Mouse (Mus musculus): ENCODE measurements around the gene Nbea. TPM values are rescaled to one million over a fixed set of nuclear protein-coding genes. Genes with fewer than 3 reads are reported as not detected.

The Nbea gene
- polyA plus RNA-seq, 1 experiment from 2014 or later: 15.7 TPM

DNA sequence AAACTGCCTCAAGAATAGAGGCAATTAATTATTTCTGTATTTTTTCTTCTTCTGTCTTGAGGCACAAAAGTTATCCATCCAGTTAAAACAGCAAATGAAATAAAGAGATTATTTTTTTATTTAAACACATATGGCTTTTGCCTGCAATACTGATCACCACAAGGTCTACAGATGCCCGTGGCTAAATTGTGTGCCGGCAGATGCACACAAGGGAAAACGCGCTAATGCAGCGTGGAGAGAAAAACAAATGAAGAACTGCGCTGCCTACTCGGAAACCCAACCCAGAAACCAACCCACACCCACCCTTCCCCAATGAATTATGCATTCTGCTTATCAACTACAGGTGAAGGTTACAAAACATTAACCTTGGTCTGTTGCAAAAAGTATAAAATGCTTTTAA is 408.3 kb downstream of the Nbea start:
- 0 out of 2 replicates have a peak, but pooled peaks cover 3% of the 10 kb centered on the region for H3K36me3 ChIP-seq (ENCODE audit: control insufficient read depth, insufficient read depth, low read length)
- H3K27me3 ChIP-seq (ENCODE audit: control insufficient read depth, insufficient read depth, low read length): peaks cover 12% of the 10 kb centered on the region
- no peak overlapping the region for H3K4me3 ChIP-seq (ENCODE audit: control insufficient read depth in 1 of 2, insufficient read depth in 1 of 2, low read depth in 1 of 2, low read length in 2 of 2)
- H3K4me1 ChIP-seq (ENCODE audit: control insufficient read depth in 2 of 2, insufficient read depth in 2 of 2, low read length in 2 of 2): peaks cover 2 to 4% of the 10 kb centered on the region in 2 experiments; a peak in 3 of 4 replicates
- no peak for ATAC-seq (ENCODE audit: insufficient number of reproducible peaks, insufficient read depth, low FRiP score, low read depth)
- H3K27ac ChIP-seq (replicated peaks in 1 of 2; ENCODE audit: control insufficient read depth in 1 of 2, insufficient read depth in 1 of 2, low read depth in 2 of 2, low read length in 2 of 2): no peak overlapping the region
- no peak overlapping the region for H3K9ac ChIP-seq (ENCODE audit: low read length)
- no peak overlapping the region for H3K4me2 ChIP-seq (ENCODE audit: low read length)
- WGBS: 84% methylated on average over 7 of the region's 7 CpGs
- no peaks in the 10 kb centered on the region for H3K9me3 ChIP-seq (ENCODE audit: control insufficient read depth, low read length)

DNA sequence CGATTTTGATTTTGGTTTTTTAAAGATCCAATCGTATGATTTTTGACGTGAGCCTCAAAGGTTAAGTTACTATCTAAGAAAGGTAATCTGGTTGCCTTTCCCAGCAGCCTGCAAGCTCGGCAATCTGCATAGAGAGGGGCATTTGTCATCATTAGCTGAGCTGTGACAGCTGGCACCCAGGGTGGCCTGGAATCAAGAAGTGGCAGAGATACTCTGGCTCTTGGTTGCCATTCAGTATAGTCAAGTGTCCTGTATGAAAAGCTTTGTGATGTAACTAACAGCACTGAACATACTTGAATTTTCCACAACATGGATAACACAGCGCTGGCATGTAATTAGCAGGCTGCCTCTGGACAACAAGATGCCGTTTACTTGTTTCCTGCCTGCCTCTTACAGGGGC is 409.3 kb downstream of the Nbea start:
- WGBS: 43% methylated on average over 6 of the region's 6 CpGs
- Histone ChIP-seq H3K27me3 (ENCODE audit: control insufficient read depth, insufficient read depth, low read length) (peaks cover 4% of the 10 kb centered on the region), H3K36me3 (ENCODE audit: control insufficient read depth, insufficient read depth, low read length) (0 out of 2 replicates have a peak, but pooled peaks cover 3% of the 10 kb centered on the region), H3K4me3 (ENCODE audit: control insufficient read depth in 1 of 2, insufficient read depth in 1 of 2, low read depth in 1 of 2, low read length in 2 of 2) (no peak overlapping the region), H3K9ac (ENCODE audit: low read length) (no peak overlapping the region), H3K9me3 (ENCODE audit: control insufficient read depth, low read length) (no peaks in the 10 kb centered on the region), H3K4me1 (ENCODE audit: control insufficient read depth in 2 of 2, insufficient read depth in 2 of 2, low read length in 2 of 2) (no peaks in the 10 kb centered on the region), H3K4me2 (ENCODE audit: low read length) (no peak overlapping the region), H3K27ac (replicated peaks in 1 of 2; ENCODE audit: control insufficient read depth in 1 of 2, insufficient read depth in 1 of 2, low read depth in 2 of 2, low read length in 2 of 2) (no peak overlapping the region)
- no peak for ATAC-seq (ENCODE audit: insufficient number of reproducible peaks, insufficient read depth, low FRiP score, low read depth)

DNA sequence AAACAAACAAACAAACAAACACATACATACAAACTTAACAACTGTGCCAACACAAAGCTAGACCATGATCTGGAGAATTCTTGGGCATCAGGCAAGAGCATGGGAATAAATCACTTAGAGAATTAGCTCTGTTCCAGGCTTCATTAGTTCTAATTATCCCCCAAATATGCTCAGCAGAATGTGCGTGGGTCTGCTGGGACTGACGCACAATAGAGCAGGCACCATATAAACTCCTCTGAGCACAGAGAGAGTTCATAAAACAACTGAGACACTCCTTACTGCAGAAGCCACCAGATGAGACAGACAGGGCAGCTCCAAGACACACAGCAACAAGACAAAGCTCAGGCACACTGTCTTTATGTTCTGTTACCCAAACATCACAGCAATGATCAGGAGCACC is 414.2 kb downstream of the Nbea start:
- 93% methylated on average over 2 of the region's 2 CpGs for WGBS
- no peaks in the 10 kb centered on the region for H3K27me3 ChIP-seq (ENCODE audit: control insufficient read depth, insufficient read depth, low read length)
- no peaks in the 10 kb centered on the region for H3K4me1 ChIP-seq (ENCODE audit: control insufficient read depth in 2 of 2, insufficient read depth in 2 of 2, low read length in 2 of 2)
- no peak for ATAC-seq (ENCODE audit: insufficient number of reproducible peaks, insufficient read depth, low FRiP score, low read depth)
- no peak overlapping the region for H3K4me3 ChIP-seq (ENCODE audit: control insufficient read depth in 1 of 2, insufficient read depth in 1 of 2, low read depth in 1 of 2, low read length in 2 of 2)
- H3K4me2 ChIP-seq (ENCODE audit: low read length): no peak overlapping the region
- H3K27ac ChIP-seq (replicated peaks in 1 of 2; ENCODE audit: control insufficient read depth in 1 of 2, insufficient read depth in 1 of 2, low read depth in 2 of 2, low read length in 2 of 2): no peak overlapping the region
- no peak overlapping the region for H3K9ac ChIP-seq (ENCODE audit: low read length)
- H3K9me3 ChIP-seq (ENCODE audit: control insufficient read depth, low read length): no peaks in the 10 kb centered on the region
- 0 out of 2 replicates have a peak, but pooled peaks cover 3% of the 10 kb centered on the region for H3K36me3 ChIP-seq (ENCODE audit: control insufficient read depth, insufficient read depth, low read length)

DNA sequence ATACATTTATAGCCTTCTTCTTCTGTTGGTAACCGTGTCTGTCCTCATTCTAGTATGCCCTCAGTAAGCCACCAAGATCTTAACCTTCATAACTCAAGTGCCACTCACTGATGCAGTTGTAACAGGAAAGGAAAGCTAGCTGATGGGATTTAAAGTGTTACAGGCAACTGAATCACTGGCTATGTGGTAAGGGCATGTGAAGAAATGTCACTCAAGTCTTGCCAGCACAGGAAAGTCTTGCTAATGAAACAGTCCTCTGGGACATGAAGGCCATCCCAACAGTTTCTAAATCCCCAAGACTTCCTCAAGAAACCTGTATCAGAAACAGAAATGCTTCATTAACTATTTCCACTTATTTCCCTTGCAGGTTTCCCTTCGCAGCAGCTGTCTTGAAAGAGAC is 414.8 kb downstream of the Nbea start:
- Histone ChIP-seq H3K4me1 (ENCODE audit: control insufficient read depth in 2 of 2, insufficient read depth in 2 of 2, low read length in 2 of 2) (no peaks in the 10 kb centered on the region), H3K4me3 (ENCODE audit: control insufficient read depth in 1 of 2, insufficient read depth in 1 of 2, low read depth in 1 of 2, low read length in 2 of 2) (no peak overlapping the region), H3K9me3 (ENCODE audit: control insufficient read depth, low read length) (no peaks in the 10 kb centered on the region), H3K4me2 (ENCODE audit: low read length) (no peak overlapping the region), H3K36me3 (ENCODE audit: control insufficient read depth, insufficient read depth, low read length) (0 out of 2 replicates have a peak, but pooled peaks cover 3% of the 10 kb centered on the region), H3K27me3 (ENCODE audit: control insufficient read depth, insufficient read depth, low read length) (no peaks in the 10 kb centered on the region), H3K27ac (replicated peaks in 1 of 2; ENCODE audit: control insufficient read depth in 1 of 2, insufficient read depth in 1 of 2, low read depth in 2 of 2, low read length in 2 of 2) (no peak overlapping the region), H3K9ac (ENCODE audit: low read length) (no peak overlapping the region)
- ATAC-seq (ENCODE audit: insufficient number of reproducible peaks, insufficient read depth, low FRiP score, low read depth): no peak
- WGBS: 81% methylated on average over 2 of the region's 2 CpGs

DNA sequence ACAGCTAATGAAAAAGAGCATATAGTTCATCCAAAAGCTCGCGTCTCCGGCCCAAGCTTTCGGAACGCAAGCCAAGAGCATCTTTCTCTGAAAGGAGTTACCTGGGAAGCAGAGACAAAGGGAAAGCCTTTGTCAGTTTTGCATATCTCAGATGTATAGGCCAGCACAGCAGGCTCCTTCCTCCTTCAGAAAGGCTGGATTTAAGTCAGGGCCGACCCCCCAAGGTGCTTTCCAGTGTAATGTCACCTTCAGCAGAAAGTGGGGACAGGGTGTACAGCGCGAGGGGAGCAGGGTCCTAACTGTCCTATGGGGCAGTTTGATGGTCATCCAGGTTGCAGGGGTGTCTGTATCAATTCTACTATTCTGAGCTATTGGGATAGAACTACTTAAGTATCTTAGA is 419.9 kb downstream of the Nbea start:
- WGBS: 53% methylated on average over 8 of the region's 8 CpGs

DNA sequence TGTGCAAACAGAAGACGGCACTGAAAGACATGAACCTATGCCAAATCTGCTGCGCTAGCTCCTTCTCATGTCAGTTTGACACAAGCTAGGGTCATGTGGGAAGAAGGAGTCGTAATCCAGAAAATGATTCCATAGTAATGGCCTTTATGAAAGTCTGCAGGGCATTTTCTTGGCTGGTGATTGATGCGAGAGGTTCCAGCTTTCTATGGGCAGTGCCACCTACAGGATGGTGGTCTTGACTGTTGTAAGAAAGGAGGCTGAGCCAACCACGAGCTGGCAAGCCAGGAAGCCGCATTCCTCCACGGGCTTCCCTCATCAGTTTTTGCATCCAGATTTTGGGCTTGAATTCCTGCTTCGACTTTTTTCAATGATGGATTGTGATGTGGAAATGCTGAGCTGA is 425.2 kb downstream of the Nbea start:
- no peak for ATAC-seq (ENCODE audit: insufficient number of reproducible peaks, insufficient read depth, low FRiP score, low read depth)

More for the DNA sequence above, 419.9 kb downstream of the Nbea start:
- H3K27ac ChIP-seq (replicated peaks in 1 of 2; ENCODE audit: control insufficient read depth in 1 of 2, insufficient read depth in 1 of 2, low read depth in 2 of 2, low read length in 2 of 2): no peak overlapping the region
- ATAC-seq (ENCODE audit: insufficient number of reproducible peaks, insufficient read depth, low FRiP score, low read depth): no peak
- H3K27me3 ChIP-seq (ENCODE audit: control insufficient read depth, insufficient read depth, low read length): no peaks in the 10 kb centered on the region
- no peak overlapping the region for H3K4me3 ChIP-seq (ENCODE audit: control insufficient read depth in 1 of 2, insufficient read depth in 1 of 2, low read depth in 1 of 2, low read length in 2 of 2)
- no peaks in the 10 kb centered on the region for H3K9me3 ChIP-seq (ENCODE audit: control insufficient read depth, low read length)
- no peak overlapping the region for H3K4me2 ChIP-seq (ENCODE audit: low read length)
- no peaks in the 10 kb centered on the region for H3K36me3 ChIP-seq (ENCODE audit: control insufficient read depth, insufficient read depth, low read length)
- no peaks in the 10 kb centered on the region for H3K4me1 ChIP-seq (ENCODE audit: control insufficient read depth in 2 of 2, insufficient read depth in 2 of 2, low read length in 2 of 2)
- no peak overlapping the region for H3K9ac ChIP-seq (ENCODE audit: low read length)

DNA sequence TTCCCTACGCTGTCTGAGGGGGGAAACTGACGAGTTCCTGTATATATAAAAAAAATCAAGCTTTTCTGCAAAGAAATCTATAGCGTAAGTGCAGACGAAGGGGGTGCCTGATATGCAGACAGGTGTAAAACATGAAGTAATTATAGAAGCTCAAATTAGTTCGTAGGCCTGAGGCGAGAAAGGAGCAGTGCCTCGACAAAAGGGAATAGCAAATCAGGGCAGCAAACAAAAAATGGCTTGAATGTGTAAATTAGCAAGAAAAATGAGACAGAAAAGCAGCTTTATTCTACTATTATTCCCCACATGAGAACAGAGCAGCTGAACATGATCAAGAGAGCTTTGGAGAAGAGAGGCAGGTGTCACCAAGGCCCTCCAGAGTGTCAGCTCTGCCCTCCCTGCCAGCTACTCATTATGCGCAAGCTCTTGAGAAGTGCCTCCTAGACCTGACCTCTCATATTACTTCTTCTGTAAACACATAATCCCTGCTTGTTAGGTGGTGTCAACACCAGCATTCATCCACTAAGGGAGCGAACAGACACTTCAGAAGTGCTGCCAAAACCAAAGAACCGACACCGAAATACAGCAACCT is 426.8 kb downstream of the Nbea start:
- Histone ChIP-seq H3K9me3 (ENCODE audit: control insufficient read depth, low read length) (no peaks in the 10 kb centered on the region), H3K27me3 (ENCODE audit: control insufficient read depth, insufficient read depth, low read length) (no peaks in the 10 kb centered on the region), H3K4me1 (ENCODE audit: control insufficient read depth in 2 of 2, insufficient read depth in 2 of 2, low read length in 2 of 2) (peaks cover 3 to 18% of the 10 kb centered on the region in 2 experiments; a peak in 3 of 4 replicates), H3K4me2 (ENCODE audit: low read length) (no peak overlapping the region), H3K4me3 (ENCODE audit: control insufficient read depth in 1 of 2, insufficient read depth in 1 of 2, low read depth in 1 of 2, low read length in 2 of 2) (no peak overlapping the region), H3K27ac (replicated peaks in 1 of 2; ENCODE audit: control insufficient read depth in 1 of 2, insufficient read depth in 1 of 2, low read depth in 2 of 2, low read length in 2 of 2) (no peak overlapping the region), H3K9ac (ENCODE audit: low read length) (no peak overlapping the region), H3K36me3 (ENCODE audit: control insufficient read depth, insufficient read depth, low read length) (no peaks in the 10 kb centered on the region)
- 70% methylated on average over 11 of the region's 11 CpGs for WGBS
- no peak for ATAC-seq (ENCODE audit: insufficient number of reproducible peaks, insufficient read depth, low FRiP score, low read depth)

More for the DNA sequence above, 425.2 kb downstream of the Nbea start:
- Histone ChIP-seq H3K9me3 (ENCODE audit: control insufficient read depth, low read length) (no peaks in the 10 kb centered on the region), H3K27ac (replicated peaks in 1 of 2; ENCODE audit: control insufficient read depth in 1 of 2, insufficient read depth in 1 of 2, low read depth in 2 of 2, low read length in 2 of 2) (no peak overlapping the region), H3K4me2 (ENCODE audit: low read length) (no peak overlapping the region), H3K9ac (ENCODE audit: low read length) (no peak overlapping the region), H3K4me1 (ENCODE audit: control insufficient read depth in 2 of 2, insufficient read depth in 2 of 2, low read length in 2 of 2) (peaks cover 3 to 18% of the 10 kb centered on the region in 2 experiments; a peak in 3 of 4 replicates), H3K4me3 (ENCODE audit: control insufficient read depth in 1 of 2, insufficient read depth in 1 of 2, low read depth in 1 of 2, low read length in 2 of 2) (no peak overlapping the region), H3K27me3 (ENCODE audit: control insufficient read depth, insufficient read depth, low read length) (no peaks in the 10 kb centered on the region), H3K36me3 (ENCODE audit: control insufficient read depth, insufficient read depth, low read length) (no peaks in the 10 kb centered on the region)
- WGBS: 61% methylated on average over 8 of the region's 8 CpGs
